In the genomic region with DNA sequence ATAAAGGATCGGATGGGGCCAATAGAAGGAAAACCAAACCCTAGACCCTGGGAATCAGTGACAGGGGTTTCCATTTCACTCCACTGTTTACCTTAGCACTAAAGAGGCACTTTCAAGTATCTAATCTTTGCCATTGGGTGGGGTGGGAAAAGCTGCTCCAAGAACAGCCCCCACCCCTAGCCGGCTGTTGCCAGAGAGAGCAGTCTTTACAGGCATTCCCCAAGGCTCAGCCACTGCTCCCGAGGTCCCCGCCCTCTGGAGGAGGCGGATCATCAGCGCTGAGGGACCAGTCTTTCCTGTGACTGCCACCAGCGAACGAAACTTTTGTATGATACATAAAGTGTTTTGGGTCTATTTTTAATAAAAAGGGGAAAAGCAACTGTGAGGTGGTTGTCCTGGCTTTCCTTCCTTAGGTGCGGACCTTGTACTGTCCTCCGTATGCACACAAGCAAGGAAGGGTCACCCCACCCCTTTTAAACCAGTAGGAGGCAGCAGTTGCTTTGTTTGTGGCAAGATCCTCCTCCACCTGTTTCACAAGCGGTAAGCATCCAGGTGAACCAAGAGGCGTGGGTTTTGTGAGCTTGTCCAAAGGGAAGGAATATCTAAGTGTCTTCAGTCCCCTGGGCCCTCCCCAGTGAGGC, we compare ENCODE assay signal across 8 mouse cellular contexts. TPM values are rescaled to one million over a fixed set of nuclear protein-coding genes. Genes with fewer than 3 reads are reported as not detected.
A peak's percentile ranks its signal among the peaks of the same experiment; 100 is the strongest.
DNase-seq lines count a peak whose midpoint lies in the region; ATAC-seq and TF ChIP-seq lines count a peak whose summit lies in the region.

No protein-coding gene starts in this region.

- no peak for ATAC-seq in heart, embryonic 11.5 days (replicated peaks; ENCODE audit: insufficient number of reproducible peaks, low FRiP score, low TSS enrichment)
- ATAC-seq in limb, embryonic 13.5 days (ENCODE audit: low FRiP score, low read depth) = no peak
- no peak for ATAC-seq in midbrain, embryonic 16.5 days

- TF ChIP-seq POLR2A in cortical plate, adult 2 months (IDR thresholded peaks at IDR 0.05; ENCODE audit: extremely low read depth, insufficient read depth, low read length) = no peak

- H3K4me3 ChIP-seq in heart, embryonic 11.5 days (ENCODE audit: low read depth, low read length) = peak overlapping the region; percentile 53
- no peak overlapping the region for H3K4me3 ChIP-seq in cortical plate, adult 2 months (ENCODE audit: insufficient read depth, low read length)
- peak overlapping the region; percentile 68 for H3K4me3 ChIP-seq in hindbrain, embryonic 10.5 days
- peak overlapping the region; percentile 17 for H3K4me3 ChIP-seq in limb, embryonic 13.5 days
- 0 out of 2 replicates have a peak overlapping the region, but pooled peaks have one; percentile 3 for H3K4me3 ChIP-seq in midbrain, embryonic 16.5 days (ENCODE audit: low read depth, low read length)

- peak overlapping the region; percentile 78 for H3K4me2 ChIP-seq in heart, embryonic 11.5 days
- peak overlapping the region; percentile 73 for H3K4me2 ChIP-seq in limb, embryonic 13.5 days (replicated peaks)
- H3K4me2 ChIP-seq in midbrain, embryonic 16.5 days (ENCODE audit: low read length) = peak overlapping the region; percentile 25

- peak overlapping the region; percentile 28; the same call in 1 of the 2 replicates for H3K9ac ChIP-seq in heart, embryonic 11.5 days (ENCODE audit: low read depth, low read length)
- H3K9ac ChIP-seq in limb, embryonic 13.5 days = peak overlapping the region; percentile 8; the same call in 1 of the 2 replicates
- H3K9ac ChIP-seq in midbrain, embryonic 16.5 days (ENCODE audit: low read depth, low read length) = no peak overlapping the region

- no peaks in the 10 kb centered on the region for H3K27me3 ChIP-seq in heart, embryonic 11.5 days (ENCODE audit: control insufficient read depth, insufficient read depth, low read length)
- no peaks in the 10 kb centered on the region for H3K27me3 ChIP-seq in hindbrain, embryonic 10.5 days (ENCODE audit: insufficient read depth, poor library complexity, severe bottlenecking)
- H3K27me3 ChIP-seq in limb, embryonic 13.5 days = no peaks in the 10 kb centered on the region
- H3K27me3 ChIP-seq in midbrain, embryonic 16.5 days (ENCODE audit: control insufficient read depth, insufficient read depth, low read depth, low read length) = no peaks in the 10 kb centered on the region

- peak; percentile 15; the same call in 1 of the 2 replicates for TF ChIP-seq CTCF in cortical plate, adult 2 months (IDR thresholded peaks at IDR 0.05; ENCODE audit: extremely low read depth, insufficient read depth, low read length)

- intact Hi-C loops in gastrocnemius, postnatal 36 days (cut with DNase I) = loop anchor here (2.0 kb wide), 1 partner anchor 60 kb away; the partner anchor contains the start of gene Ube2l6

- H3K27ac ChIP-seq in heart, embryonic 11.5 days (ENCODE audit: low read depth, low read length) = peak overlapping the region; percentile 48; the same call in 1 of the 2 replicates
- H3K27ac ChIP-seq in cortical plate, adult 2 months (ENCODE audit: insufficient read depth, low read length) = no peak overlapping the region
- H3K27ac ChIP-seq in hindbrain, embryonic 10.5 days = peak overlapping the region; percentile 93
- peak overlapping the region; percentile 72 for H3K27ac ChIP-seq in limb, embryonic 13.5 days
- H3K27ac ChIP-seq in midbrain, embryonic 16.5 days (ENCODE audit: low read length) = no peak overlapping the region; the same call in 1 of the 2 replicates

- H3K4me1 ChIP-seq in heart, embryonic 11.5 days (ENCODE audit: control insufficient read depth, insufficient read depth, low read length) = peaks cover 83% of the 10 kb centered on the region
- peaks cover 2% of the 10 kb centered on the region; the same call in 1 of the 2 replicates for H3K4me1 ChIP-seq in cortical plate, adult 2 months (ENCODE audit: control insufficient read depth, insufficient read depth, low read length)
- H3K4me1 ChIP-seq in hindbrain, embryonic 10.5 days (replicated peaks) = peaks cover 92% of the 10 kb centered on the region
- H3K4me1 ChIP-seq in limb, embryonic 13.5 days = peaks cover 88% of the 10 kb centered on the region
- H3K4me1 ChIP-seq in midbrain, embryonic 16.5 days (ENCODE audit: control insufficient read depth, insufficient read depth, low read length) = peaks cover 68% of the 10 kb centered on the region

- no peaks in the 10 kb centered on the region; the same call in 1 of the 2 replicates for H3K36me3 ChIP-seq in heart, embryonic 11.5 days (ENCODE audit: control insufficient read depth, insufficient read depth, low read length)
- H3K36me3 ChIP-seq in hindbrain, embryonic 10.5 days = peaks cover 23% of the 10 kb centered on the region
- H3K36me3 ChIP-seq in limb, embryonic 13.5 days = peaks cover 14% of the 10 kb centered on the region
- no peaks in the 10 kb centered on the region for H3K36me3 ChIP-seq in midbrain, embryonic 16.5 days (ENCODE audit: control insufficient read depth, insufficient read depth, low read length)

- 0% methylated on average over 12 of the region's 12 CpGs for WGBS in heart, embryonic 11.5 days (ENCODE audit: insufficient replicate concordance)
- WGBS in hindbrain, embryonic 10.5 days = 2% methylated on average over 12 of the region's 12 CpGs
- WGBS in limb, embryonic 13.5 days = 1% methylated on average over 12 of the region's 12 CpGs
- WGBS in midbrain, embryonic 16.5 days = 4% methylated on average over 12 of the region's 12 CpGs

- H3K9me3 ChIP-seq in heart, embryonic 11.5 days (replicated peaks; ENCODE audit: control insufficient read depth, low read length) = no peaks in the 10 kb centered on the region
- H3K9me3 ChIP-seq in hindbrain, embryonic 10.5 days = no peaks in the 10 kb centered on the region
- no peaks in the 10 kb centered on the region for H3K9me3 ChIP-seq in limb, embryonic 13.5 days
- no peaks in the 10 kb centered on the region for H3K9me3 ChIP-seq in midbrain, embryonic 16.5 days (replicated peaks; ENCODE audit: control insufficient read depth, low read length, poor library complexity, severe bottlenecking)

- no peak for DNase-seq in heart, adult 8-10 months (ENCODE audit: low spot score)
- peak; percentile 70 for DNase-seq in hindbrain, embryonic 10.5 days (ENCODE audit: low spot score)
- no peak for DNase-seq in right cerebral cortex, postnatal 14 days
- no peak for DNase-seq in gastrocnemius, postnatal 36 days

RNA-seq across cellular contexts. Expression of gene Ypel4, which starts 4.5 kb away (rescaled TPM):
- polyA plus RNA-seq in heart, embryonic 11.5 days (2014; fragmentation: Nextera tagmentation; extraction: Ambion mirVana) = 8.5 and 13.8 TPM in 2 replicates
- under 1 TPM; 0.46 to 0.84 (median 0.50) TPM for total RNA-seq in heart, adult 8-10 months (2022)
- 129 and 156 TPM in 2 replicates for polyA plus RNA-seq in cortical plate, adult 2 months (2012; rRNA removed)
- polyA plus RNA-seq in hindbrain, embryonic 10.5 days (2016; fragmentation: Nextera tagmentation; extraction: Ambion mirVana) = 10.0 and 14.6 TPM in 2 replicates
- 10.2 and 11.2 TPM in 2 replicates for polyA plus RNA-seq in limb, embryonic 13.5 days (2015; fragmentation: Nextera tagmentation; extraction: Ambion mirVana)
- polyA plus RNA-seq in midbrain, embryonic 16.5 days (2015; fragmentation: Nextera tagmentation; extraction: Ambion mirVana) = 27.7 and 28.1 TPM in 2 replicates
- total RNA-seq in gastrocnemius, postnatal 36 days (2021) = under 1 TPM; 0.35 to 0.61 TPM

RNA-seq across cellular contexts. Expression of gene Gm19426, which starts 5.1 kb away (rescaled TPM):
- polyA plus RNA-seq in heart, embryonic 11.5 days (2014; fragmentation: Nextera tagmentation; extraction: Ambion mirVana) = 6.6 and 6.9 TPM in 2 replicates
- 1 to 10 TPM; 1.2 to 1.8 (median 1.4) TPM for total RNA-seq in heart, adult 8-10 months (2022)
- 1.4 and 2.0 TPM in 2 replicates for polyA plus RNA-seq in cortical plate, adult 2 months (2012; rRNA removed)
- 9.5 and 10.4 TPM in 2 replicates for polyA plus RNA-seq in hindbrain, embryonic 10.5 days (2016; fragmentation: Nextera tagmentation; extraction: Ambion mirVana)
- polyA plus RNA-seq in limb, embryonic 13.5 days (2015; fragmentation: Nextera tagmentation; extraction: Ambion mirVana) = 11.4 and 12.9 TPM in 2 replicates
- polyA plus RNA-seq in midbrain, embryonic 16.5 days (2015; fragmentation: Nextera tagmentation; extraction: Ambion mirVana) = 4.3 and 4.8 TPM in 2 replicates
- total RNA-seq in gastrocnemius, postnatal 36 days (2021) = under 1 TPM in 1 of 2 experiments, not detected in 1; 0.51 TPM

RNA-seq across cellular contexts. Expression of gene Clp1, which starts 11.2 kb away (rescaled TPM):
- 26.6 and 30.4 TPM in 2 replicates for polyA plus RNA-seq in heart, embryonic 11.5 days (2014; fragmentation: Nextera tagmentation; extraction: Ambion mirVana)
- total RNA-seq in heart, adult 8-10 months (2022) = 1 to 10 TPM; 4.0 to 6.5 (median 4.6) TPM
- 9.0 and 10.0 TPM in 2 replicates for polyA plus RNA-seq in cortical plate, adult 2 months (2012; rRNA removed)
- polyA plus RNA-seq in hindbrain, embryonic 10.5 days (2016; fragmentation: Nextera tagmentation; extraction: Ambion mirVana) = 49.6 and 53.6 TPM in 2 replicates
- 39.7 and 41.0 TPM in 2 replicates for polyA plus RNA-seq in limb, embryonic 13.5 days (2015; fragmentation: Nextera tagmentation; extraction: Ambion mirVana)
- polyA plus RNA-seq in midbrain, embryonic 16.5 days (2015; fragmentation: Nextera tagmentation; extraction: Ambion mirVana) = 20.1 and 23.0 TPM in 2 replicates
- total RNA-seq in gastrocnemius, postnatal 36 days (2021) = 1 to 10 TPM; 2.8 to 3.6 TPM

RNA-seq across cellular contexts. Expression of gene Zdhhc5, which starts 23.4 kb away (rescaled TPM):
- polyA plus RNA-seq in heart, embryonic 11.5 days (2014; fragmentation: Nextera tagmentation; extraction: Ambion mirVana) = 29.2 and 31.0 TPM in 2 replicates
- total RNA-seq in heart, adult 8-10 months (2022) = 10 to 100 TPM; 59.4 to 67.2 (median 63.7) TPM
- 27.5 and 29.7 TPM in 2 replicates for polyA plus RNA-seq in cortical plate, adult 2 months (2012; rRNA removed)
- polyA plus RNA-seq in hindbrain, embryonic 10.5 days (2016; fragmentation: Nextera tagmentation; extraction: Ambion mirVana) = 25.4 and 26.7 TPM in 2 replicates
- polyA plus RNA-seq in limb, embryonic 13.5 days (2015; fragmentation: Nextera tagmentation; extraction: Ambion mirVana) = 25.6 and 27.8 TPM in 2 replicates
- polyA plus RNA-seq in midbrain, embryonic 16.5 days (2015; fragmentation: Nextera tagmentation; extraction: Ambion mirVana) = 19.5 and 21.3 TPM in 2 replicates
- total RNA-seq in gastrocnemius, postnatal 36 days (2021) = 10 to 100 TPM; 57.5 to 62.2 TPM

RNA-seq across cellular contexts. Expression of gene Serping1, which starts 36.9 kb away (rescaled TPM):
- 35.0 and 41.8 TPM in 2 replicates for polyA plus RNA-seq in heart, embryonic 11.5 days (2014; fragmentation: Nextera tagmentation; extraction: Ambion mirVana)
- total RNA-seq in heart, adult 8-10 months (2022) = 10 to 100 TPM; 58.4 to 76.5 (median 69.2) TPM
- polyA plus RNA-seq in cortical plate, adult 2 months (2012; rRNA removed) = 11.2 and 13.6 TPM in 2 replicates
- polyA plus RNA-seq in hindbrain, embryonic 10.5 days (2016; fragmentation: Nextera tagmentation; extraction: Ambion mirVana) = 29.4 and 43.1 TPM in 2 replicates
- 25.4 and 30.1 TPM in 2 replicates for polyA plus RNA-seq in limb, embryonic 13.5 days (2015; fragmentation: Nextera tagmentation; extraction: Ambion mirVana)
- 28.3 and 29.0 TPM in 2 replicates for polyA plus RNA-seq in midbrain, embryonic 16.5 days (2015; fragmentation: Nextera tagmentation; extraction: Ambion mirVana)
- total RNA-seq in gastrocnemius, postnatal 36 days (2021) = 10 to 100 TPM; 44.8 to 46.5 TPM

Comparison
In these comparisons a context has a peak if more than half of its experiments do, and no peak if none do; other contexts are left out.
1. H3K27ac ChIP-seq: peak in heart, embryonic 11.5 days (single experiment), hindbrain, embryonic 10.5 days (single experiment) and limb, embryonic 13.5 days (single experiment); none in cortical plate, adult 2 months (single experiment) and midbrain, embryonic 16.5 days (single experiment).
2. H3K4me2 ChIP-seq: peak in every context shown above with its lines; median percentile 78 in heart, embryonic 11.5 days; 73 in limb, embryonic 13.5 days; 25 in midbrain, embryonic 16.5 days.